Mouse (Mus musculus) thymus, postnatal 25 days (tissue): Measurements from ENCODE around the gene Thbs1.

ENCODE experiments used
- DNase-seq: peaks from one replicate; pipeline ENCODE4 v3.0.0; 2022

The Thbs1 gene

GRCm38 (mm10) chr2:118149855-118150563 lies 38.3 kb downstream of the Thbs1 start:
- no peak for DNase-seq

- DNase-seq, result no peak
These were observed 46.4 kb downstream of the Thbs1 start for GRCm38 (mm10) chr2:118158095-118158494.

GRCm38 (mm10) chr2:118159126-118159525 lies 47.5 kb downstream of the Thbs1 start:
- DNase-seq, result no peak

- no peak for DNase-seq
These were observed 48.9 kb downstream of the Thbs1 start for GRCm38 (mm10) chr2:118160547-118160946.

GRCm38 (mm10) chr2:118160991-118161390 lies 49.3 kb downstream of the Thbs1 start:
- no peak for DNase-seq

- no peak for DNase-seq
These were observed 50.8 kb downstream of the Thbs1 start for GRCm38 (mm10) chr2:118162486-118162885.

GRCm38 (mm10) chr2:118164137-118164536 lies 52.5 kb downstream of the Thbs1 start:
- DNase-seq, result no peak

- DNase-seq, result no peak
These were observed 54.0 kb downstream of the Thbs1 start for GRCm38 (mm10) chr2:118165691-118166090.

- DNase-seq, result no peak
These were observed 56.1 kb downstream of the Thbs1 start for GRCm38 (mm10) chr2:118167731-118168130.

GRCm38 (mm10) chr2:118168225-118168624 lies 56.5 kb downstream of the Thbs1 start:
- no peak for DNase-seq

- DNase-seq, result no peak
These were observed 63.1 kb downstream of the Thbs1 start for GRCm38 (mm10) chr2:118174558-118175383.
